Mouse (Mus musculus) heart, embryonic 12.5 days (tissue): Measurements from ENCODE around the gene Lpar5. TPM values are rescaled to one million over a fixed set of nuclear protein-coding genes. Genes with fewer than 3 reads are reported as not detected.

ENCODE experiments used
- ATAC-seq: fragments of 200-750 bp; cut with Nextera tagmentation; 2 replicates; pipeline ENCODE4 v1.8.0; 2017; ENCODE audit warnings: moderate TSS enrichment, moderate library complexity; ENCODE audit not compliant: insufficient number of reproducible peaks, low FRiP score
- H3K27ac ChIP-seq: fragments of 300-500 bp; sonication (generic); 2 replicates; pipeline ENCODE4 v1.5.1; 2016; ENCODE audit warnings: mild to moderate bottlenecking, moderate library complexity; ENCODE audit not compliant: poor library complexity, severe bottlenecking
- H3K27me3 ChIP-seq: fragments of 300-500 bp; sonication (generic); replicated peaks from 2 replicates; pipeline ENCODE4 v1.6.1; 2016; ENCODE audit warnings: mild to moderate bottlenecking, moderate library complexity
- H3K36me3 ChIP-seq: fragments of 300-500 bp; sonication (generic); 2 replicates; pipeline ENCODE4 v1.6.1; 2016; ENCODE audit warnings: mild to moderate bottlenecking, moderate library complexity
- H3K4me1 ChIP-seq: fragments of 300-500 bp; sonication (generic); replicated peaks from 2 replicates; pipeline ENCODE4 v1.6.1; 2016; ENCODE audit warnings: mild to moderate bottlenecking
- H3K4me2 ChIP-seq: fragments of 300-500 bp; sonication (generic); 2 replicates; pipeline ENCODE4 v1.6.1; 2016; ENCODE audit warnings: mild to moderate bottlenecking, moderate library complexity
- H3K4me3 ChIP-seq: fragments of 300-500 bp; sonication (generic); 2 replicates; pipeline ENCODE4 v1.5.1; 2016; ENCODE audit warnings: mild to moderate bottlenecking
- H3K9ac ChIP-seq: fragments of 300-500 bp; sonication (generic); 2 replicates; pipeline ENCODE4 v1.6.1; 2016; ENCODE audit warnings: mild to moderate bottlenecking, moderate library complexity
- H3K9me3 ChIP-seq: fragments of 300-500 bp; sonication (generic); replicated peaks from 2 replicates; pipeline ENCODE4 v1.6.1; 2016; ENCODE audit warnings: mild to moderate bottlenecking, moderate library complexity
- WGBS: fragments of 180-500 bp; shearing (Covaris S2); methylation state at CpG from one replicate; pipeline ENCODE4 v1.1.7; 2016; 5-methylcytosine and 5-hydroxymethylcytosine counted together
- microRNA-seq: library from miRNA; unstranded; fragments of <30 nt; microRNA quantifications from one replicate; pipeline ENCODE4, GENCODE M21; 2017
- polyA plus RNA-seq: library from polyadenylated mRNA; unstranded; fragments of >200 nt; fragmentation: Nextera tagmentation; extraction: Ambion mirVana; gene quantifications from 2 replicates; pipeline ENCODE4 v1.2.1, GENCODE M21; 2016

Lpar5 gene
- polyA plus RNA-seq, 1 experiment from 2014 or later: 0.24 TPM

- WGBS: 87% methylated on average over 20 of the region's 20 CpGs
- no peak for ATAC-seq
Measured at GRCm38 (mm10) chr6:125129710-125130402, 62.1 kb downstream of the Lpar5 start.

GRCm38 (mm10) chr6:125131302-125132156, 63.8 kb downstream of the Lpar5 start, which contains the start of gene Nop2:
Gene Nop2, plus strand, starts transcription at chr6:125131909.
- Histone ChIP-seq H3K4me1 (peaks cover 6% of the 10 kb centered on the region), H3K4me3 (peak within 1 kb of the TSS; percentile 73), H3K27ac (peak within 1 kb of the TSS; percentile 80), H3K9me3 (no peaks in the 10 kb centered on the region), H3K9ac (peak within 1 kb of the TSS; percentile 82), H3K36me3 (peaks cover 74% of the 10 kb centered on the region), H3K4me2 (peak within 1 kb of the TSS; percentile 84), H3K27me3 (no peaks in the 10 kb centered on the region)
- under 1% methylated on average over 66 of the region's 66 CpGs for WGBS
- peak; percentile 96 for ATAC-seq

More at GRCm38 (mm10) chr6:125129710-125130402, 62.1 kb downstream of the Lpar5 start:
- Histone ChIP-seq H3K36me3 (peaks cover 73% of the 10 kb centered on the region), H3K27ac (0 out of 2 replicates have a peak overlapping the region, but pooled peaks have one; percentile 4), H3K4me1 (peaks cover 6% of the 10 kb centered on the region), H3K4me2 (no peak overlapping the region), H3K27me3 (no peaks in the 10 kb centered on the region), H3K9me3 (no peaks in the 10 kb centered on the region), H3K9ac (no peak overlapping the region), H3K4me3 (no peak overlapping the region)

Small RNAs within 50 kb of the gene (microRNA-seq; reads per million reads assigned to microRNA genes)
- gene Mir7045: not detected

Other genes starting within 250 kb of the Lpar5 start
- 119 and 121 TPM in 2 replicates for gene Usp5, start 238.4 kb upstream of the Lpar5 start, polyA plus RNA-seq
- 105 and 121 TPM in 2 replicates for gene Cdca3, start 238.4 kb upstream of the Lpar5 start, polyA plus RNA-seq
- 6.4 and 7.8 TPM in 2 replicates for gene Gnb3, start 227.6 kb upstream of the Lpar5 start, polyA plus RNA-seq
- gene P3h3, start 210.2 kb upstream of the Lpar5 start, polyA plus RNA-seq: 19.2 and 21.9 TPM in 2 replicates
- gene Gpr162, start 203.9 kb upstream of the Lpar5 start, polyA plus RNA-seq: 1.9 and 2.2 TPM in 2 replicates
- not detected in 2 replicates for gene Cd4, start 179.7 kb upstream of the Lpar5 start, polyA plus RNA-seq
- gene Lag3, start 156.2 kb upstream of the Lpar5 start, polyA plus RNA-seq: 1.4 and 1.5 TPM in 2 replicates
- 233 and 243 TPM in 2 replicates for gene Ptms, start 147.8 kb upstream of the Lpar5 start, polyA plus RNA-seq
- gene Mlf2, start 136.5 kb upstream of the Lpar5 start, polyA plus RNA-seq: 357 and 358 TPM in 2 replicates
- 148 and 149 TPM in 2 replicates for gene Cops7a, start 102.4 kb upstream of the Lpar5 start, polyA plus RNA-seq
- gene Pianp, start 71.2 kb upstream of the Lpar5 start, polyA plus RNA-seq: 0.39 and 0.45 TPM in 2 replicates
- gene Zfp384, start 58.8 kb upstream of the Lpar5 start, polyA plus RNA-seq: 12.2 and 13.6 TPM in 2 replicates
- 76.7 and 81.8 TPM in 2 replicates for gene Ing4, start 28.2 kb upstream of the Lpar5 start, polyA plus RNA-seq
- gene Acrbp, start 18.2 kb upstream of the Lpar5 start, polyA plus RNA-seq: 5.1 and 6.9 TPM in 2 replicates
- gene Chd4, start 28.1 kb downstream of the Lpar5 start, polyA plus RNA-seq: 76.2 and 77.3 TPM in 2 replicates
- gene Nop2, start 64.0 kb downstream of the Lpar5 start, polyA plus RNA-seq: 55.0 and 56.2 TPM in 2 replicates
- gene Iffo1, start 77.3 kb downstream of the Lpar5 start, polyA plus RNA-seq: 11.3 and 11.8 TPM in 2 replicates
- 4,345 and 4,378 TPM in 2 replicates for gene Gapdh, start 98.5 kb downstream of the Lpar5 start, polyA plus RNA-seq
- gene Ncapd2, start 123.8 kb downstream of the Lpar5 start, polyA plus RNA-seq: 99.0 and 112 TPM in 2 replicates
- 217 and 218 TPM in 2 replicates for gene Mrpl51, start 123.9 kb downstream of the Lpar5 start, polyA plus RNA-seq
- 4.2 and 4.3 TPM in 2 replicates for gene Vamp1, start 147.6 kb downstream of the Lpar5 start, polyA plus RNA-seq
- 3.1 and 3.3 TPM in 2 replicates for gene Tapbpl, start 163.9 kb downstream of the Lpar5 start, polyA plus RNA-seq
- 0.96 and 2.0 TPM in 2 replicates for gene Cd27, start 169.1 kb downstream of the Lpar5 start, polyA plus RNA-seq
- gene Tuba3a, start 218.1 kb downstream of the Lpar5 start, polyA plus RNA-seq: not detected in 2 replicates
- gene Ltbr, start 246.0 kb downstream of the Lpar5 start, polyA plus RNA-seq: 40.9 and 41.2 TPM in 2 replicates